Mouse (Mus musculus) E14TG2a.4 (cell line): Measurements from ENCODE around the gene Arhgap1.

Source experiments
- CTCF ChIP-seq: conservative IDR thresholded peaks from 2 replicates; pipeline ENCODE4 v1.5.1; 2014; ENCODE audit warnings: low read length
- POU5F1 ChIP-seq: IDR thresholded peaks from 2 replicates; pipeline ENCODE4 v1.6.1; 2014; ENCODE audit warnings: low read length, borderline replicate concordance

DNA sequence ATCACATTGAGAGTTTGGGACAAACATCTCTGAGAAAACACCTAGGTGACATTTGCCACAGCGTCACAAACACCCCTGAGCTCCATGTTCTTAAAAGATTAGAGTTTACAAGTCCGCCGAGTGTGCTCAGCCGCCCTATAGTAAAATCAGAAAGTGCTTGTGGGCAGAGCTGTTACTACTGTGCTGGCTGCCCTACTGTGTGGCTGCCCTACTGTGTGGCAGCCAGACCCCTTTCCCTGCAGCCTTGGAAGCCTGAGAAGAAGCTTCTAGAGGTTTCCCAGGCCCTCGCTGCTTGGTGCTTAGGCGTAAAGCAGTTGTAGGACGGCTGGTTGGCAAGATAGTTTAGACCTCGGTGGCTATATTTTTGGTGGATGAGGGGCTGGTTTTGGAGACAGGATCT is 10.0 kb downstream of the Arhgap1 start:
- TF ChIP-seq CTCF = no peak
- TF ChIP-seq POU5F1 = no peak
